Mouse (Mus musculus) liver, embryonic 13.5 days (tissue): ENCODE results near the gene Ndc1. TPM values are rescaled to one million over a fixed set of nuclear protein-coding genes. Genes with fewer than 3 reads are reported as not detected.
"Not testable (repeated sequence)": the region's sequence is repeated elsewhere in the genome, so short reads cannot be mapped to it uniquely, and the experiment has no call there.

ENCODE experiments used
- ATAC-seq: fragments of 200-750 bp; cut with Nextera tagmentation; 2 replicates; pipeline ENCODE4 v1.8.0; 2017; ENCODE audit warnings: low read depth, mild to moderate bottlenecking, moderate number of reproducible peaks, moderate library complexity
- DNase-seq: peaks from one replicate; pipeline ENCODE4 v3.0.0; 2022
- H3K27ac ChIP-seq: fragments of 300-500 bp; sonication (generic); 2 replicates; pipeline ENCODE4 v1.5.1; 2015; ENCODE audit warnings: moderate library complexity, mild to moderate bottlenecking, inconsistent platforms
- H3K27me3 ChIP-seq: fragments of 300-500 bp; sonication (generic); 2 replicates; pipeline ENCODE4 v1.6.1; 2015; ENCODE audit warnings: mild to moderate bottlenecking, inconsistent platforms
- H3K36me3 ChIP-seq: fragments of 300-500 bp; sonication (generic); 2 replicates; pipeline ENCODE4 v1.6.1; 2015; ENCODE audit warnings: mild to moderate bottlenecking, inconsistent platforms
- H3K4me1 ChIP-seq: fragments of 300-500 bp; sonication (generic); replicated peaks from 2 replicates; pipeline ENCODE4 v1.6.1; 2015; ENCODE audit warnings: inconsistent platforms
- H3K4me2 ChIP-seq: fragments of 300-500 bp; sonication (generic); 2 replicates; pipeline ENCODE4 v1.6.1; 2015; ENCODE audit warnings: inconsistent platforms, mild to moderate bottlenecking, moderate library complexity
- H3K4me3 ChIP-seq: fragments of 300-500 bp; sonication (generic); replicated peaks from 2 replicates; pipeline ENCODE4 v1.5.1; 2015; ENCODE audit warnings: mild to moderate bottlenecking, inconsistent platforms
- H3K9ac ChIP-seq: fragments of 300-500 bp; sonication (generic); 2 replicates; pipeline ENCODE4 v1.6.1; 2015; ENCODE audit warnings: mild to moderate bottlenecking, inconsistent platforms
- H3K9me3 ChIP-seq: fragments of 300-500 bp; sonication (generic); replicated peaks from 2 replicates; pipeline ENCODE4 v1.6.1; 2016; ENCODE audit warnings: inconsistent platforms
- WGBS: fragments of 180-500 bp; shearing (Covaris S2); methylation state at CpG from one replicate; pipeline ENCODE4 v1.1.7; 2015; ENCODE audit not compliant: insufficient replicate concordance; 5-methylcytosine and 5-hydroxymethylcytosine counted together
- polyA plus RNA-seq: library from polyadenylated mRNA; unstranded; fragments of >200 nt; fragmentation: Nextera tagmentation; extraction: Ambion mirVana; gene quantifications from 2 replicates; pipeline ENCODE4 v1.2.1, GENCODE M21; 2015

The Ndc1 gene
- polyA plus RNA-seq, 1 experiment from 2014 or later: 18.5 TPM

GRCm38 (mm10) chr4:107364190-107364639 is 3.4 kb upstream of the Ndc1 start:
- H3K9ac ChIP-seq: no peak overlapping the region
- H3K36me3 ChIP-seq: no peaks in the 10 kb centered on the region
- ATAC-seq (no peak), DNase-seq (no peak)
- no peaks in the 10 kb centered on the region for H3K9me3 ChIP-seq
- no peak overlapping the region for H3K4me2 ChIP-seq
- peak overlapping the region; percentile 32; the same call in 1 of the 2 replicates for H3K27ac ChIP-seq
- no peaks in the 10 kb centered on the region for H3K27me3 ChIP-seq
- 24% methylated on average over 5 of the region's 5 CpGs for WGBS
- H3K4me3 ChIP-seq: no peak overlapping the region
- peaks cover 18% of the 10 kb centered on the region for H3K4me1 ChIP-seq

- ATAC-seq, H3K4me3 ChIP-seq, H3K4me2 ChIP-seq, H3K27me3 ChIP-seq, H3K27ac ChIP-seq, H3K9me3 ChIP-seq, DNase-seq, H3K9ac ChIP-seq: not testable (repeated sequence)
- H3K4me1 ChIP-seq: peaks cover 27% of the 10 kb centered on the region
- H3K36me3 ChIP-seq: peaks cover 12% of the 10 kb centered on the region
Observed at GRCm38 (mm10) chr4:107366408-107366807, 1.2 kb upstream of the Ndc1 start.

- Histone ChIP-seq H3K4me2 (no peak overlapping the region), H3K27ac (no peak overlapping the region), H3K27me3 (no peaks in the 10 kb centered on the region), H3K4me1 (peaks cover 31% of the 10 kb centered on the region), H3K4me3 (no peak overlapping the region), H3K9ac (no peak overlapping the region), H3K36me3 (peaks cover 68% of the 10 kb centered on the region), H3K9me3 (no peaks in the 10 kb centered on the region)
- WGBS: 47% methylated on average over 2 of the region's 2 CpGs
- ATAC-seq: no peak
- DNase-seq: no peak
Observed at GRCm38 (mm10) chr4:107372304-107372703, 4.7 kb downstream of the Ndc1 start.

- H3K4me3 ChIP-seq: no peak overlapping the region
- H3K4me2 ChIP-seq: no peak overlapping the region
- no peak overlapping the region for H3K9ac ChIP-seq
- ATAC-seq (peak; percentile 50; the same call in 1 of the 2 replicates), DNase-seq (no peak)
- H3K36me3 ChIP-seq: peaks cover 81% of the 10 kb centered on the region
- H3K9me3 ChIP-seq: no peaks in the 10 kb centered on the region
- no peaks in the 10 kb centered on the region for H3K27me3 ChIP-seq
- H3K4me1 ChIP-seq: peaks cover 17% of the 10 kb centered on the region
- no peak overlapping the region for H3K27ac ChIP-seq
- WGBS: 50% methylated on average over 4 of the region's 4 CpGs
Observed at GRCm38 (mm10) chr4:107374677-107375076, 7.1 kb downstream of the Ndc1 start.

GRCm38 (mm10) chr4:107378954-107379353 is 11.4 kb downstream of the Ndc1 start:
- no peak overlapping the region for H3K4me2 ChIP-seq
- H3K9me3 ChIP-seq: no peaks in the 10 kb centered on the region
- H3K9ac ChIP-seq: no peak overlapping the region
- 71% methylated on average over 6 of the region's 6 CpGs for WGBS
- H3K36me3 ChIP-seq: peaks cover 85% of the 10 kb centered on the region
- peak; percentile 82 for ATAC-seq
- no peak for DNase-seq
- H3K4me3 ChIP-seq: no peak overlapping the region
- H3K27ac ChIP-seq: no peak overlapping the region
- H3K4me1 ChIP-seq: peaks cover 9% of the 10 kb centered on the region
- H3K27me3 ChIP-seq: no peaks in the 10 kb centered on the region

- Histone ChIP-seq H3K4me1 (no peaks in the 10 kb centered on the region), H3K9ac (no peak overlapping the region), H3K4me3 (no peak overlapping the region), H3K27me3 (no peaks in the 10 kb centered on the region), H3K27ac (no peak overlapping the region), H3K36me3 (peaks cover 84% of the 10 kb centered on the region), H3K9me3 (no peaks in the 10 kb centered on the region), H3K4me2 (no peak overlapping the region)
- ATAC-seq (no peak), DNase-seq (no peak)
- 73% methylated on average over 7 of the region's 7 CpGs for WGBS
Observed at GRCm38 (mm10) chr4:107380871-107381270, 13.3 kb downstream of the Ndc1 start.

- no peak for ATAC-seq
- no peaks in the 10 kb centered on the region for H3K4me1 ChIP-seq
- no peaks in the 10 kb centered on the region for H3K9me3 ChIP-seq
- no peaks in the 10 kb centered on the region for H3K27me3 ChIP-seq
- no peak overlapping the region for H3K4me3 ChIP-seq
- WGBS: 88% methylated on average over 4 of the region's 4 CpGs
- no peak overlapping the region for H3K4me2 ChIP-seq
- no peak for DNase-seq
- no peak overlapping the region for H3K9ac ChIP-seq
- H3K27ac ChIP-seq: no peak overlapping the region
- H3K36me3 ChIP-seq: peaks cover 92% of the 10 kb centered on the region
Observed at GRCm38 (mm10) chr4:107387038-107387437, 19.5 kb downstream of the Ndc1 start.

- no peak for ATAC-seq
- no peaks in the 10 kb centered on the region for H3K9me3 ChIP-seq
- no peak for DNase-seq
- 83% methylated on average over 8 of the region's 8 CpGs for WGBS
- H3K4me2 ChIP-seq: no peak overlapping the region
- H3K27ac ChIP-seq: no peak overlapping the region
- no peak overlapping the region for H3K4me3 ChIP-seq
- no peak overlapping the region for H3K9ac ChIP-seq
- peaks cover 92% of the 10 kb centered on the region for H3K36me3 ChIP-seq
- H3K4me1 ChIP-seq: no peaks in the 10 kb centered on the region
- no peaks in the 10 kb centered on the region for H3K27me3 ChIP-seq
Observed at GRCm38 (mm10) chr4:107387465-107387864, 19.9 kb downstream of the Ndc1 start.

- no peak overlapping the region for H3K9ac ChIP-seq
- ATAC-seq: no peak
- H3K4me3 ChIP-seq: no peak overlapping the region
- H3K36me3 ChIP-seq: peaks cover 91% of the 10 kb centered on the region
- H3K4me2 ChIP-seq: no peak overlapping the region
- H3K27me3 ChIP-seq: no peaks in the 10 kb centered on the region
- H3K9me3 ChIP-seq: no peaks in the 10 kb centered on the region
- no peak for DNase-seq
- WGBS: 85% methylated on average over 2 of the region's 2 CpGs
- H3K27ac ChIP-seq: no peak overlapping the region
- no peaks in the 10 kb centered on the region for H3K4me1 ChIP-seq
Observed at GRCm38 (mm10) chr4:107388291-107388690, 20.7 kb downstream of the Ndc1 start.

GRCm38 (mm10) chr4:107389345-107389744 is 21.8 kb downstream of the Ndc1 start:
- H3K4me2 ChIP-seq: no peak overlapping the region
- H3K4me3 ChIP-seq: no peak overlapping the region
- H3K9ac ChIP-seq: no peak overlapping the region
- no peak for DNase-seq
- no peak overlapping the region for H3K27ac ChIP-seq
- no peaks in the 10 kb centered on the region for H3K9me3 ChIP-seq
- H3K27me3 ChIP-seq: no peaks in the 10 kb centered on the region
- WGBS: 89% methylated on average over 3 of the region's 3 CpGs
- ATAC-seq: no peak
- no peaks in the 10 kb centered on the region for H3K4me1 ChIP-seq
- H3K36me3 ChIP-seq: peaks cover 93% of the 10 kb centered on the region

GRCm38 (mm10) chr4:107393771-107394170 is 26.2 kb downstream of the Ndc1 start:
- H3K36me3 ChIP-seq: peaks cover 92% of the 10 kb centered on the region
- H3K4me3 ChIP-seq: no peak overlapping the region
- H3K9me3 ChIP-seq: no peaks in the 10 kb centered on the region
- H3K27ac ChIP-seq: no peak overlapping the region
- ATAC-seq (no peak), DNase-seq (no peak)
- H3K4me2 ChIP-seq: no peak overlapping the region
- H3K27me3 ChIP-seq: no peaks in the 10 kb centered on the region
- H3K9ac ChIP-seq: no peak overlapping the region
- 80% methylated on average over 2 of the region's 2 CpGs for WGBS
- H3K4me1 ChIP-seq: no peaks in the 10 kb centered on the region

- Histone ChIP-seq H3K36me3 (peaks cover 28% of the 10 kb centered on the region), H3K4me3 (no peak overlapping the region), H3K27ac (no peak overlapping the region), H3K9me3 (no peaks in the 10 kb centered on the region), H3K4me2 (no peak overlapping the region), H3K9ac (no peak overlapping the region), H3K27me3 (0 out of 2 replicates have a peak, but pooled peaks cover 2% of the 10 kb centered on the region), H3K4me1 (peaks cover 15% of the 10 kb centered on the region)
- ATAC-seq (no peak), DNase-seq (no peak)
- 65% methylated on average over 4 of the region's 4 CpGs for WGBS
Observed at GRCm38 (mm10) chr4:107420202-107420601, 52.6 kb downstream of the Ndc1 start.
